Mouse (Mus musculus) right cerebral cortex, postnatal 25 days (tissue): Measurements from ENCODE around the gene Macrod2.

ENCODE experiments used
- DNase-seq: peaks from one replicate; pipeline ENCODE4 v3.0.0; 2022

Macrod2 gene

GRCm38 (mm10) chr2:142108947-142109346 is 1713.8 kb downstream of the Macrod2 start:
- DNase-seq: no peak

- DNase-seq: no peak
Measured at GRCm38 (mm10) chr2:142116623-142117022, 1721.5 kb downstream of the Macrod2 start.

DNA sequence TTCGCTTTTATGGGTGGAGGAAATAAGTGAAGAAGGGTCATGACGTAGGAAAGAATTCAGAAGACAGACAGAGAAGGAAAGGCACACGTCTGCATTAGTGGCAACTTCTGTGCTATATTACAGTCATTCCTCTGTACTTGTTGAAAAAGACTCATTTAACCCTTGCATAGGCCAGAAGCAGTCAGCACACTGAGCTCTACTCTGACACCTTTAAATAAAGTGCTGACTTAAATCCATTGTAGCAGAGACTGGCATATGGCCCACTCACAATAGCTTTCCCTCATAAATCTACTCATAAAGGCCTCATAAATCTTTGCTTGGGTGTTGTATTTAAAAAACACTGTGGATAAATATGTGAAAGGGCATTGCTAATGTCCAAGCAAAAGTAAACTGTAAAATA is 1733.0 kb downstream of the Macrod2 start:
- DNase-seq: no peak

DNA sequence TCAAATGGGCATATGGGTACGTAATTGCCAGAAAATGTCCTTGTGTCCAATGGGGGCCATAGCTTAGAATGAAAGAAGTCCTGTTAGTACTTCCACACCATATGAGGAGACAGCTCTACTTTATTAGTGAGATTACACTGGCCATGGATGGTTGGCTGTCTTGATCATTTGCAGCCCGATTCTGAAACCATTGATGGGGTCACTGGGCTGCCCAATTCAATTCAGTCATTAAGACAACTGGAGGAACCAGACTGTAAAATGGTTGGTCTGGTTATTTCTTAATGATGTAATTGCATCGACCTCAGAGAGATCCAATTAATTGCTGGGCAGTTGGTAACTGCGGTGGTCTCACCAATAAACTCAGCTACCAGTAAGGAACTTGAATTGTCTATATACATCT is 1734.1 kb downstream of the Macrod2 start:
- no peak for DNase-seq

- no peak for DNase-seq
Measured at GRCm38 (mm10) chr2:142149310-142149709, 1754.2 kb downstream of the Macrod2 start.

DNA sequence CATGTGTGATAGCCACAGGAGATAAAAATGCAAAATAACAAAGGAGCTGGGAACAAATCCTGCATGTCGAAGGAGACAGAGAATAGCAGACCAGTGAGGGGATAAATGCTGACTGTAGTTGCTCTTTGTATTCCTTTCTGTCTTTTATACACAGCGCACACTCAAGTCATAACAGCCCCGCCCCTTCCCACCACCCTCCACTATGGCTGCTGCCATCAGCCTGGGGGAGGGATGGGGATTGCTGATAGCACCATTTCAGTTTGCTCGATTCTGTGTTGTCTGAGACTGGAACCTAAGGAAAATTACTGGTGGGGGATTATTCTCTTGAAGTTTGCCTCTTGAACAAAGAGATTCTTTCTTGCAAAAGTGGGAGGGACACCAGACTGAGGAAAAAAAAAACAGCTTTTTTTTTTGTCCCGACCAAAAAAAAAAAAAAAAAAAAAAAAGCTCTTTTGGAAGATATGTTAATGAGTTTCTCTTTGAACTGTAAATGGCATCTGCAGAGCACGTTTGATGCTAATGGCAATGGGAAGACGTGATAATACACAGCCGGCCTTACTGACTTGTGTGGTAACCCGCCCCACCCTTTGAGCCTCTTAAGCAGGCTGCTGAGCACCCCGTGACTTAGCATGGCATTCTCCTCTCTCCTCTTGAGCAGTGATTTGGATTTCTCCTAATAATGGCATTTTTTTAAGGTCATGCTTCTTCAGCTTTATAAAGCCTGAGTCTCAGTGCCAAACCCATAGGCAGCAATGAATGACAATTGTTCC is 1768.6 kb downstream of the Macrod2 start:
- DNase-seq: no peak

GRCm38 (mm10) chr2:142169649-142170048 is 1774.5 kb downstream of the Macrod2 start:
- no peak for DNase-seq

DNA sequence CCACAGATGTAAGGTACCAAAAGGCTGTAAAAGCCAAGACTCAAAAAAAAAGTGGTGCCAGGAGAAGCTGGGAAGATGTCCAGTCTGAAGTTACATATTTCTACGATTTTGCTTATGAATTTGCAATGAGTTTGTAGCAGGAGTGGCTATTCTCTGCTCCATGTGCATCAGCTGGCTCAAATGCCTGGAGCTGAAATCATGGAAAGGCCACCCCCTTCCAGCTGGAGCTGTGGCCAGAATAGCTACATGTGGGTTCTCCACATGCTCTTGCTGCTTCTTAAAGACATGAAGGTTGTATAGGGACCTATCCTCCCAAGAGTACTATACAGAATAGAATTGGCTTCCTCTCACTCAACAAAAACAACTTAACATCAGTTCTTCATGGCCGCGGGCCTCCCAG is 1777.6 kb downstream of the Macrod2 start:
- peak; percentile 54 for DNase-seq

- DNase-seq: no peak
Measured at GRCm38 (mm10) chr2:142174039-142174438, 1778.9 kb downstream of the Macrod2 start.

DNA sequence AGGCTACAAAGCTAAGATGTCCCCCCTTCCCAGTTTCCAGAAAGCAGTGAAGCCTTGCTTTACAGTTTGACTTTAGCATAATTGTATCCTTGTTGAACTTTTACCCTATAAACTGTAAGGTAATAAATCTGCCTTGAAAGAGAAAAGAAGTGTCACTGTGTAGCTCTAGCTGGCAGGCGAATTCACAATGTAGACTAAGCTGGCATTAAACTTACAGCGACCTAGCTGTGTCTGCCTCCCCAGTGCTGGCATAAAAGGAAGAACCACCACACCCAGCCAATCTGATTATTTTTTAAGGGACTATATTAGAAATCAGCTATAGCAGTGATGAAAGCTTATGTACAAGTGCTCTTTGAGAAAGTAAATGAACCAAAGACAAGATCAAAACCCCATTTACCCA is 1791.8 kb downstream of the Macrod2 start:
- no peak for DNase-seq

- DNase-seq: no peak
Measured at GRCm38 (mm10) chr2:142187428-142187827, 1792.3 kb downstream of the Macrod2 start.

- DNase-seq: no peak
Measured at GRCm38 (mm10) chr2:142217371-142217770, 1822.3 kb downstream of the Macrod2 start.

GRCm38 (mm10) chr2:142222137-142222921 is 1827.2 kb downstream of the Macrod2 start:
- DNase-seq: no peak

GRCm38 (mm10) chr2:142222926-142223325 is 1827.8 kb downstream of the Macrod2 start:
- DNase-seq: no peak

DNA sequence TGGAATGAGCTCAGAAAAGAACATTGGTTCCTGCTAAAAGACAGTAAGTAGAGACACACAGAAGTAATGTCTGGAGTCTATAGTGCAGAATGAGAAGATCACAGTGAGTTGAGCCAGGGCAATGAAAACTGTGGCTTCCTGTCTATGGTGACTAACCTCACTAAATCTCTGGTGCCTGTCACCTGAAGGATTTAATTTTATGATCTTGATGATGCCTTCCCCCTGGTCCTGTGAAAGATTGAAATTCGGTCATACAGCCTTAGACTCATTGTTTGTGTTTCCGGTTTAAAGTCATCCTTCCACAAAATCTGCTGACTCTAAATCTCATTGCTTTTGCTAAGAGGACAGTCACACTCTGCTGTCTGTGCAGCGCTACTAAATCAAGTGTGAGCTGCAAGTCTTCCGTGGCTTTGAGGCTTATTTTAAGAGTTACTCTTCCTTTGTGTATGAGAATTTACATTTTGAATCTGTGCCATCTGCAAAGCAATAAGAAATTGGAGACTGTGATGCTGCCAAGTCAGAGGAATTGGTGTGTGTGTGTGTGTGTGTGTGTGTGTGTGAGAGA is 1836.0 kb downstream of the Macrod2 start:
- DNase-seq: no peak

DNA sequence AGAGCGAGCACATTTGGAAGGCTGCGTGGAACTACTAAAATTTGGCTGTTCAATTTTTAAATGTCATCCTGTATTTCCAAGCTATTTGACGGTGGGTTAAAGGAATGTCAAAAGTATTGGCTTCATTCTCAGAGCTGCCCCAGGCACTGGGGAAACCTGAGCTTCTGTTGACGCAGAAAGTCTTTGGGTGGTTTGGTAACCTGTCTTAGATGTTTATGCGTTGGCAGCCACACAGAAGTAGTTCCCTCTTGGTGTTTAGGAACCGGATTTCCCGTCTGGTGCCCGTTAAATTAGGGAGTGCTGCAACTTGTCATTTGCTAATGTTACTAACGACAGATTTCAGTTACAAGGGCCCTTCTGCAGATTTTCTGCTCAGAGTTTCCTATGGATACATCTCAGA is 1837.7 kb downstream of the Macrod2 start:
- DNase-seq: no peak

- no peak for DNase-seq
Measured at GRCm38 (mm10) chr2:142243483-142243882, 1848.4 kb downstream of the Macrod2 start.

- DNase-seq: no peak
Measured at GRCm38 (mm10) chr2:142250383-142250782, 1855.3 kb downstream of the Macrod2 start.

- DNase-seq: no peak
Measured at GRCm38 (mm10) chr2:142251518-142251917, 1856.4 kb downstream of the Macrod2 start.

- peak; percentile 80 for DNase-seq
Measured at GRCm38 (mm10) chr2:142253913-142254312, 1858.8 kb downstream of the Macrod2 start.

- no peak for DNase-seq
Measured at GRCm38 (mm10) chr2:142254566-142254965, 1859.5 kb downstream of the Macrod2 start.

DNA sequence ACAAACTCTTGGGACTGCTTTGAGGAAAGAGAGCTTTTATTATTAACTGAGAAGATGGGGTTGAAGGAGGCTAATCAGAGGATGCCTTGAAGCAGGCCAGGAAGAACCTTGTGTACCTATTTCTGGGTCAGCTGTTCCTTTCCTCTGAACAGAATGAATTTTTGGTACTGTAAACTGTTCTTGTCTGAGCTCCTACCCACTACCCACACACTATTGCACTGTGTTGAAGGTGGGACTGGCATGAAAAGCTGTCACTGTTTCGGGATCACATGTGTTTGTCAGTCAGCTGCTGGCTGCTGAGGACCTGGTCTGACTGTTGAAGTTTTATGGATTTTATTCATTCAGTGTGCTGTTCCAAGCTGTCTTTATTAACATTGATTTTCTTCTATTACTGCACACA is 1862.4 kb downstream of the Macrod2 start:
- DNase-seq: no peak

- no peak for DNase-seq
Measured at GRCm38 (mm10) chr2:142261046-142261445, 1865.9 kb downstream of the Macrod2 start.

- DNase-seq: no peak
Measured at GRCm38 (mm10) chr2:142264697-142265096, 1869.6 kb downstream of the Macrod2 start.
